Mouse (Mus musculus): ENCODE data around the gene Zfp949. TPM values are rescaled to one million over a fixed set of nuclear protein-coding genes. Genes with fewer than 3 reads are reported as not detected.

The Zfp949 gene
- polyA plus RNA-seq (2014; fragmentation: Nextera tagmentation; extraction: Ambion mirVana): 10.1 and 16.1 TPM in 2 replicates

GRCm38 (mm10) chr9:88547851-88548613 is at the start of gene Zfp949:
Zfp949 (plus strand) TSS chr9:88548020.
- H3K27me3 ChIP-seq (ENCODE audit: control insufficient read depth, insufficient read depth, low read length): no peaks in the 10 kb centered on the region
- H3K4me3 ChIP-seq (ENCODE audit: low read depth, low read length): peak within 1 kb of the TSS; percentile 70
- peak; percentile 93 for ATAC-seq (ENCODE audit: insufficient number of reproducible peaks, insufficient read depth, low FRiP score, low read depth)
- peak within 1 kb of the TSS; percentile 69 for H3K4me2 ChIP-seq (replicated peaks; ENCODE audit: low read depth, low read length)
- under 1% methylated on average over 30 of the region's 30 CpGs for WGBS
- peaks cover 4% of the 10 kb centered on the region; the same call in 1 of the 2 replicates for H3K4me1 ChIP-seq (ENCODE audit: control insufficient read depth, insufficient read depth, low read length)
- H3K27ac ChIP-seq (ENCODE audit: low read length): peak within 1 kb of the TSS; percentile 69; the same call in 1 of the 2 replicates
- H3K9ac ChIP-seq (replicated peaks; ENCODE audit: low read depth, low read length): peak within 1 kb of the TSS; percentile 57
- H3K36me3 ChIP-seq (ENCODE audit: control insufficient read depth, insufficient read depth, low read length): no peaks in the 10 kb centered on the region
- H3K9me3 ChIP-seq (ENCODE audit: control insufficient read depth, low read depth, low read length): no peaks in the 10 kb centered on the region

- no peak overlapping the region for H3K4me2 ChIP-seq (replicated peaks; ENCODE audit: low read depth, low read length)
- H3K9ac ChIP-seq (replicated peaks; ENCODE audit: low read depth, low read length): no peak overlapping the region
- 75% methylated on average over 2 of the region's 2 CpGs for WGBS
- H3K36me3 ChIP-seq (ENCODE audit: control insufficient read depth, insufficient read depth, low read length): no peaks in the 10 kb centered on the region
- ATAC-seq (ENCODE audit: insufficient number of reproducible peaks, insufficient read depth, low FRiP score, low read depth): no peak
- no peaks in the 10 kb centered on the region for H3K27me3 ChIP-seq (ENCODE audit: control insufficient read depth, insufficient read depth, low read length)
- no peaks in the 10 kb centered on the region for H3K9me3 ChIP-seq (ENCODE audit: control insufficient read depth, low read depth, low read length)
- H3K27ac ChIP-seq (ENCODE audit: low read length): no peak overlapping the region
- H3K4me3 ChIP-seq (ENCODE audit: low read depth, low read length): no peak overlapping the region
- H3K4me1 ChIP-seq (ENCODE audit: control insufficient read depth, insufficient read depth, low read length): no peaks in the 10 kb centered on the region
These were observed 47.7 kb upstream of the Zfp949 start for GRCm38 (mm10) chr9:88500112-88500511.

DNA sequence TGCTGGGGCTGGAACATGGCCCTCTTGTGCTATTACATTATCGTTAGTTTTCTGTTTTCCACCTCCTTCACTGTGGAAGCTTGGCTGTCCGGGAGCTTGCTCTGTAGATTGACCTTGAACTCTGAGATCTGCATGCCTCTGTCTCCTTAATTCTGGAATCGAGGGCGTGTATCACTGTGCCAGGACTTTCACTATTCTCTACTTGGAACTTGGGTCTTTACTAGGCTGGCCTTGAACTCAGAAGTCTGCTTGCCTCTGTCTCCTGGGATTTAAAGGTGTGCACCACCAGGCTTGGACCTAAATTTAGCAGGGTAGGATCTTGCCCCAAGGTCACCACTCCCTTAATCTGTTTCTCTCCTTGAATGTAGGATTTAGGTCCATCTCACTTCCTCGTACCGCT is 46.0 kb upstream of the Zfp949 start:
- Histone ChIP-seq H3K27ac (ENCODE audit: low read length) (no peak overlapping the region), H3K4me3 (ENCODE audit: low read depth, low read length) (no peak overlapping the region), H3K4me1 (ENCODE audit: control insufficient read depth, insufficient read depth, low read length) (no peaks in the 10 kb centered on the region), H3K9ac (replicated peaks; ENCODE audit: low read depth, low read length) (no peak overlapping the region), H3K9me3 (ENCODE audit: control insufficient read depth, low read depth, low read length) (no peaks in the 10 kb centered on the region), H3K4me2 (replicated peaks; ENCODE audit: low read depth, low read length) (no peak overlapping the region), H3K27me3 (ENCODE audit: control insufficient read depth, insufficient read depth, low read length) (no peaks in the 10 kb centered on the region), H3K36me3 (ENCODE audit: control insufficient read depth, insufficient read depth, low read length) (no peaks in the 10 kb centered on the region)
- no peak for ATAC-seq (ENCODE audit: insufficient number of reproducible peaks, insufficient read depth, low FRiP score, low read depth)
- WGBS: 85% methylated on average over 6 of the region's 6 CpGs

DNA sequence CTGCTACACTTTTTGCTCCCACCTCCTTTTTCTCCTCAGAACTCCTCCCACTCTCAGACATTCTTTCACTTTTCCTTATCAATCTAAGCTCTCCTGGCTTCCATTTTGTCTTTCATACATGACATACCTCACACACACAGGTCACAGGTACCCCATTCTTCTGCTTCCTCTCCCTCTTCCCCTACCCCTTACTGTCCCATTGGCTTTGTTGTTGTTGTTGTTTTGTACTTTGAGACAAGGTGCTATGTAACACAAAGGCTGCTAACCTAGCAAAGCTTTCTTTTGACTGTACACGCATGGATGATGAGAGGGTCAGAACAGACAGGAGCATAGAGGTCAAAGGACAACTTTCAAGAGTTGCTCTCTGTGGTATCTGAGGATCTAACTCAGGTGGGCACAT is 32.3 kb upstream of the Zfp949 start:
- H3K27me3 ChIP-seq (ENCODE audit: control insufficient read depth, insufficient read depth, low read length): no peaks in the 10 kb centered on the region
- WGBS: 75% methylated on average over 1 of the region's 1 CpGs

GRCm38 (mm10) chr9:88516361-88516995 is 31.3 kb upstream of the Zfp949 start:
- no peak overlapping the region for H3K4me2 ChIP-seq (replicated peaks; ENCODE audit: low read depth, low read length)
- H3K27ac ChIP-seq (ENCODE audit: low read length): no peak overlapping the region
- 82% methylated on average over 3 of the region's 3 CpGs for WGBS
- no peak for ATAC-seq (ENCODE audit: insufficient number of reproducible peaks, insufficient read depth, low FRiP score, low read depth)
- H3K4me1 ChIP-seq (ENCODE audit: control insufficient read depth, insufficient read depth, low read length): peaks cover 6% of the 10 kb centered on the region; the same call in 1 of the 2 replicates
- H3K9ac ChIP-seq (replicated peaks; ENCODE audit: low read depth, low read length): no peak overlapping the region
- no peaks in the 10 kb centered on the region for H3K9me3 ChIP-seq (ENCODE audit: control insufficient read depth, low read depth, low read length)
- H3K4me3 ChIP-seq (ENCODE audit: low read depth, low read length): no peak overlapping the region
- peaks cover 13% of the 10 kb centered on the region for H3K36me3 ChIP-seq (ENCODE audit: control insufficient read depth, insufficient read depth, low read length)
- no peaks in the 10 kb centered on the region for H3K27me3 ChIP-seq (ENCODE audit: control insufficient read depth, insufficient read depth, low read length)

More for the DNA sequence above, 32.3 kb upstream of the Zfp949 start:
- ATAC-seq (ENCODE audit: insufficient number of reproducible peaks, insufficient read depth, low FRiP score, low read depth): no peak
- Histone ChIP-seq H3K27ac (ENCODE audit: low read length) (no peak overlapping the region), H3K36me3 (ENCODE audit: control insufficient read depth, insufficient read depth, low read length) (peaks cover 7% of the 10 kb centered on the region; the same call in 1 of the 2 replicates), H3K4me1 (ENCODE audit: control insufficient read depth, insufficient read depth, low read length) (peaks cover under 1% of the 10 kb centered on the region; the same call in 1 of the 2 replicates), H3K4me3 (ENCODE audit: low read depth, low read length) (no peak overlapping the region), H3K9me3 (ENCODE audit: control insufficient read depth, low read depth, low read length) (no peaks in the 10 kb centered on the region), H3K9ac (replicated peaks; ENCODE audit: low read depth, low read length) (no peak overlapping the region), H3K4me2 (replicated peaks; ENCODE audit: low read depth, low read length) (no peak overlapping the region)

GRCm38 (mm10) chr9:88519390-88520121 is 28.3 kb upstream of the Zfp949 start:
- Histone ChIP-seq H3K27me3 (ENCODE audit: control insufficient read depth, insufficient read depth, low read length) (no peaks in the 10 kb centered on the region), H3K4me1 (ENCODE audit: control insufficient read depth, insufficient read depth, low read length) (peaks cover 6% of the 10 kb centered on the region; the same call in 1 of the 2 replicates), H3K4me3 (ENCODE audit: low read depth, low read length) (no peak overlapping the region), H3K27ac (ENCODE audit: low read length) (no peak overlapping the region), H3K9me3 (ENCODE audit: control insufficient read depth, low read depth, low read length) (no peaks in the 10 kb centered on the region), H3K4me2 (replicated peaks; ENCODE audit: low read depth, low read length) (no peak overlapping the region), H3K36me3 (ENCODE audit: control insufficient read depth, insufficient read depth, low read length) (peaks cover 13% of the 10 kb centered on the region), H3K9ac (replicated peaks; ENCODE audit: low read depth, low read length) (no peak overlapping the region)
- ATAC-seq (ENCODE audit: insufficient number of reproducible peaks, insufficient read depth, low FRiP score, low read depth): no peak

DNA sequence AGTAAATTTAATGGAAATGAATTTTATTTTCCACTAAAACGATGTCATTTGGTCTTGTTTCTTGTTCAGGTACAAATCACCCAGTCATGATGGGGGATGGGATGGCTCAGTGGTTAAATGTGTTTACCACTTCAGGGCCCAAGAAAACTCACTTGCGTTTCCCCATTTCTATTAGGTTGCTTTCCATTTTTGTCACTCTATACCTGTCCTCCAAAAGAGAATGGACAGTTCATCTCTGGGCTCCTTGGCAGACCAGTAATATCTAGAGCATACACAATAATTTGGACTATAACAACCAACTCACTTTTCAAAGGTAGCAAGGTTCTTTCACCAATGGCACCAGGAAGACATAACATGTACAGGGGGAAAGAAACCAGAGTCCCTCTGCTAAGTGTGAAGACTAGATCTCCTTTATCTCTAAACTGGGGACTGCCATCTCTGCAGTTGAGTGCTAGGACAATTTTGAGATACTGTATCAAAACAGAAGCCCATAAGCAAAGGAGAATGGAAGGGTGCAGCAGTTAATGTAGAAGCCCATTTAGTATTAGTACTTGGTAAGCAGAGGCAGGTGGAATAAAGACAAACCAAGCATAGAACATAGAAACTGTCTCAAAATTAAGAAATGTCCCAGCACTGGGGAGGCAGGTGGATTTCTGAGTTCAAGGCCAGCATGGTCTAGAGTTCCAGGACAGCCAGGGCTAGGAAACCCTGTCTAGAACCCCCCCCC is 27.5 kb upstream of the Zfp949 start:
- WGBS: 20% methylated on average over 2 of the region's 2 CpGs
- H3K4me3 ChIP-seq (ENCODE audit: low read depth, low read length): peak overlapping the region; percentile 96; the same call in 1 of the 2 replicates
- H3K4me2 ChIP-seq (replicated peaks; ENCODE audit: low read depth, low read length): peak overlapping the region; percentile 61
- H3K27me3 ChIP-seq (ENCODE audit: control insufficient read depth, insufficient read depth, low read length): no peaks in the 10 kb centered on the region
- peaks cover 13% of the 10 kb centered on the region for H3K36me3 ChIP-seq (ENCODE audit: control insufficient read depth, insufficient read depth, low read length)
- no peaks in the 10 kb centered on the region for H3K9me3 ChIP-seq (ENCODE audit: control insufficient read depth, low read depth, low read length)
- H3K4me1 ChIP-seq (ENCODE audit: control insufficient read depth, insufficient read depth, low read length): peaks cover 6% of the 10 kb centered on the region; the same call in 1 of the 2 replicates
- no peak for ATAC-seq (ENCODE audit: insufficient number of reproducible peaks, insufficient read depth, low FRiP score, low read depth)
- no peak overlapping the region for H3K9ac ChIP-seq (replicated peaks; ENCODE audit: low read depth, low read length)
- H3K27ac ChIP-seq (ENCODE audit: low read length): no peak overlapping the region

Measured in stomach, embryonic 14.5 days (tissue).